Mouse (Mus musculus) heart, embryonic 12.5 days (tissue): ENCODE measurements around the gene Olfr923. TPM values are rescaled to one million over a fixed set of nuclear protein-coding genes. Genes with fewer than 3 reads are reported as not detected.
"Not testable (repeated sequence)": the region's sequence is repeated elsewhere in the genome, so short reads cannot be mapped to it uniquely, and the experiment has no call there.

Experiments
- ATAC-seq: fragments of 200-750 bp; cut with Nextera tagmentation; 2 replicates; pipeline ENCODE4 v1.8.0; 2017; ENCODE audit warnings: moderate TSS enrichment, moderate library complexity; ENCODE audit not compliant: insufficient number of reproducible peaks, low FRiP score
- H3K27ac ChIP-seq: fragments of 300-500 bp; sonication (generic); 2 replicates; pipeline ENCODE4 v1.5.1; 2016; ENCODE audit warnings: mild to moderate bottlenecking, moderate library complexity; ENCODE audit not compliant: poor library complexity, severe bottlenecking
- H3K27me3 ChIP-seq: fragments of 300-500 bp; sonication (generic); replicated peaks from 2 replicates; pipeline ENCODE4 v1.6.1; 2016; ENCODE audit warnings: mild to moderate bottlenecking, moderate library complexity
- H3K36me3 ChIP-seq: fragments of 300-500 bp; sonication (generic); 2 replicates; pipeline ENCODE4 v1.6.1; 2016; ENCODE audit warnings: mild to moderate bottlenecking, moderate library complexity
- H3K4me1 ChIP-seq: fragments of 300-500 bp; sonication (generic); replicated peaks from 2 replicates; pipeline ENCODE4 v1.6.1; 2016; ENCODE audit warnings: mild to moderate bottlenecking
- H3K4me2 ChIP-seq: fragments of 300-500 bp; sonication (generic); 2 replicates; pipeline ENCODE4 v1.6.1; 2016; ENCODE audit warnings: mild to moderate bottlenecking, moderate library complexity
- H3K4me3 ChIP-seq: fragments of 300-500 bp; sonication (generic); 2 replicates; pipeline ENCODE4 v1.5.1; 2016; ENCODE audit warnings: mild to moderate bottlenecking
- H3K9ac ChIP-seq: fragments of 300-500 bp; sonication (generic); 2 replicates; pipeline ENCODE4 v1.6.1; 2016; ENCODE audit warnings: mild to moderate bottlenecking, moderate library complexity
- H3K9me3 ChIP-seq: fragments of 300-500 bp; sonication (generic); replicated peaks from 2 replicates; pipeline ENCODE4 v1.6.1; 2016; ENCODE audit warnings: mild to moderate bottlenecking, moderate library complexity
- WGBS: fragments of 180-500 bp; shearing (Covaris S2); methylation state at CpG from one replicate; pipeline ENCODE4 v1.1.7; 2016; 5-methylcytosine and 5-hydroxymethylcytosine counted together
- polyA plus RNA-seq: library from polyadenylated mRNA; unstranded; fragments of >200 nt; fragmentation: Nextera tagmentation; extraction: Ambion mirVana; gene quantifications from 2 replicates; pipeline ENCODE4 v1.2.1, GENCODE M21; 2016

Gene Olfr923
- polyA plus RNA-seq, result not detected in 2 replicates

DNA sequence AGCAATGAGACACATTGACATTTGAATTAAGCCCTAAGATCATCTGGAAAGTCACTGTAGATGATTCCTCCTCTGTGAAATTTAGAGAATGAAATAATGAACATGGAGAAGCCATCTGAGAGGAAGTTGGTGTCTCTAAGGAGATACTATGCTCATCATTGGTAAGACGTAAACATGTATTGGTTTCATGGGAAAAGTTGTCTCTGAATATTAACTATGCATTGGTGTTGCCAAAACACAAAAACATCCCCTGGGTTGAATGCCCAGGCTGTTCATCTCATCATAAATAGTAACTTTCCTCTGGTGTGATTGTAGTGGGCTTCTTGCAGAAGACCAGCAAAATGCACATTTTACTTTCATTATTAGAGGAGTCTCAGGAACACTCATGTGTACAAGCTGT is at the start of gene Olfr923:
Gene Olfr923 (plus strand): TSS at position 301 of the 400 bp plus-strand sequence.
- H3K27me3 ChIP-seq, result no peaks in the 10 kb centered on the region
- 78% methylated on average over 1 of the region's 1 CpGs for WGBS
- no peak within 1 kb of the TSS for H3K9ac ChIP-seq
- no peak within 1 kb of the TSS for H3K27ac ChIP-seq
- H3K4me1 ChIP-seq, result no peaks in the 10 kb centered on the region
- no peak within 1 kb of the TSS for H3K4me2 ChIP-seq
- no peak for ATAC-seq
- no peaks in the 10 kb centered on the region for H3K9me3 ChIP-seq
- H3K4me3 ChIP-seq, result no peak within 1 kb of the TSS
- no peaks in the 10 kb centered on the region for H3K36me3 ChIP-seq

DNA sequence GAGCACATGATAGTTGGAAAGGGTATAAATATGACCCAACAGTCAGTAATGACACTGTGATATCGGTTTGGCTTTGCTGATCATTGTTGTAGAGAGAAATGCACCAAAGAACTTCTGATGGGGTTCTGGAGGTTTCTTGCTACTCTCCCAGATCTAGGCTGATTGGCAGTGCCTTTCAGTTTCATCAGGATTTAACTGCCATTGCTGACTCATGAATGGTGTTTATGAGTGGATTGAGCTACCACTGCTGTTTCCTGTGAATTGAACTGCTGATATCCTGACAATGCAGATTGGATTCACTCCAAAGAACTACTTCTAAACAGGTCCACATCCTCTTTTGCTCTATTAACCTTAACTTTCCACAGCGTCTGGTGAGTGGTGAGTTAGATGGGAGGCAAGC is 33.7 kb upstream of the Olfr923 start:
- no peak for ATAC-seq
- H3K4me1 ChIP-seq, result no peaks in the 10 kb centered on the region
- no peak overlapping the region for H3K4me2 ChIP-seq
- H3K27ac ChIP-seq, result no peak overlapping the region
- no peaks in the 10 kb centered on the region for H3K36me3 ChIP-seq
- H3K9me3 ChIP-seq, result no peaks in the 10 kb centered on the region
- H3K4me3 ChIP-seq, result no peak overlapping the region
- 81% methylated on average over 2 of the region's 2 CpGs for WGBS
- no peak overlapping the region for H3K9ac ChIP-seq
- H3K27me3 ChIP-seq, result no peaks in the 10 kb centered on the region

DNA sequence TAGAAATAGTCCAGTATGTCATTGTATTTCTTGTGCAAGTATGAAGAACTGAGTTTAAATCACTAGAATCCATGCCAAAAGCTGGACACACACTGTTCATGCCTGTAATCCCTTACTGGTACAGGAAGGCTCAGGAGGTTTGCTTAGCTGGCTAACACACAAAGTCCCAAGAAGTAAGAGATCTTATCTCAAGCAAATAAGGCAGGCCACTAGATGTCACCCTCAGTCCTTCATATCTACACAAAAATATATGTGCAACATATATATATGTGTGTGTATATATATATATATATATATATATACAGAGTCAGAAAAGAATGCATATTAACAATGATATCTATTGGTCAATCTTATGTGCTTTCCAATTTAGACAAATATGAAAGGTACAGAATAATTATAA is 20.6 kb upstream of the Olfr923 start:
- no peaks in the 10 kb centered on the region for H3K4me1 ChIP-seq
- H3K27me3 ChIP-seq, result no peaks in the 10 kb centered on the region

DNA sequence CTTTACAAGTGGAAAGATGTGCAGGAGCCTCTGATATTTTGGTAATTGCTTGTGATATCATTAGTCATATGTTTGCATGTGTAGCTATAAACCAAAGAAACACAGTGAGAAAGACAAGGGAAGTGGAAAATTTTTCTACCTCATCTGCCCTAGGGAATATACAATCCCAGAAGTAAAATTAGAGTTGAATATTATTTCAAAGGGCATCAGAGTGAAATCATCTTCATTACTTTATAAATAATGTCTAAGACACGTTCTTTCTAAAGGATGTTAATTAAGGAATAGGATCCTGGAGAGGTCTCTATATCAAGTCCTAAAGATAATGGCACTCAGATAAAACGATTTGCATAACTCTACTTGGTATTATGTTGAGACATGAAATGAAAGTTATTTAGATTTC is 12.0 kb upstream of the Olfr923 start, which contains the start of gene Olfr922:
Gene Olfr922 (plus strand): TSS at position 301 of the 400 bp plus-strand sequence.
- Histone ChIP-seq H3K9me3 (no peaks in the 10 kb centered on the region), H3K27ac (no peak within 1 kb of the TSS), H3K4me2 (no peak within 1 kb of the TSS), H3K4me3 (no peak within 1 kb of the TSS), H3K27me3 (no peaks in the 10 kb centered on the region), H3K36me3 (no peaks in the 10 kb centered on the region), H3K4me1 (no peaks in the 10 kb centered on the region), H3K9ac (no peak within 1 kb of the TSS)
- WGBS, result 62% methylated on average over 2 of the region's 2 CpGs
- ATAC-seq, result no peak

More for the DNA sequence above, 20.6 kb upstream of the Olfr923 start:
- no peak for ATAC-seq
- Histone ChIP-seq H3K4me3 (no peak overlapping the region), H3K4me2 (no peak overlapping the region), H3K9ac (no peak overlapping the region), H3K36me3 (no peaks in the 10 kb centered on the region), H3K27ac (no peak overlapping the region), H3K9me3 (no peaks in the 10 kb centered on the region)

DNA sequence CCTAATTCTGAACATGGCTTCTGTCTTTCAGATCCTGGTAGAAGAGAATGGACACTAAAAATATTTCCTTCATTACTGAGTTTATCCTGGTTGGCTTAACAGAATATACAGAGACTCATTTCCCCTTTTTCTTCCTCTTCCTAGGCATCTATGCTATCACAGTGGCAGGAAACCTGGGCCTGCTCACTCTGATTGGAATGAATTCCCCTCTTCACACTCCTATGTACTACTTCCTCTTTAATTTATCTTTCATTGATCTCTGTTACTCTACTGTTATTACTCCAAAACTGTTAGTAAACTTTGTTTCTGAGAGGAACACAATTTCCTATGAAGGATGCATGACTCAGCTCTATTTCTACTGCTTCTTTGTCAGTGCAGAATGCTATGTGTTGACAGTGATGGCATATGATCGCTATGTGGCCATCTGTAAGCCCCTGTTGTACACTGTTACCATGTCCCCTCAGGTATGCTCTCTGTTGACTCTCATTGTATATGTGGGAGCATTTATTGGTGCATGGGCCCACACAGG is 10.8 kb upstream of the Olfr923 start:
- WGBS, result 81% methylated on average over 1 of the region's 1 CpGs
- Histone ChIP-seq H3K9me3 (no peaks in the 10 kb centered on the region), H3K9ac (no peak overlapping the region), H3K4me2 (no peak overlapping the region), H3K4me1 (no peaks in the 10 kb centered on the region), H3K27ac (no peak overlapping the region), H3K4me3 (no peak overlapping the region), H3K27me3 (no peaks in the 10 kb centered on the region), H3K36me3 (no peaks in the 10 kb centered on the region)
- no peak for ATAC-seq

DNA sequence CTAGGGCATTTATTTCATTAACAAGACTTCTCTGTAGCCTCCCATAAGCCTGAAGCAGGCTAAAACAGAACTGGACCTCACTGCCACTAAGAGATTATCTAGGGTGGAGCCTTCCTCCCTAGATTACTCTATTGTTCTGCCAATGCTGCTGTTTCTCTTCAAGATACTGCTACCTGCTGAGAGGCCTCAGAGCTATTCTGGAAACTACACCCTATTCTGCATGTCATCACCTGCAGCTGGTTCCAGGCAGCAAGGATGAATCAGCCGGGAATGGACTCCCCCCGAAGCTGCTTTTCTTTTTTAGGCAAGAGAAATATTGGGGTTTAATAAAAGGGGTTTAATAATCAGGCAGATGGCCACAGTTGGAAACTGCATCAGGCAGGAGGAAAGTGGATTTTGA is 6.7 kb downstream of the Olfr923 start:
- H3K36me3 ChIP-seq, result no peaks in the 10 kb centered on the region
- peaks cover 5% of the 10 kb centered on the region for H3K4me1 ChIP-seq
- ATAC-seq, result 0 out of 2 replicates have a peak, but pooled peaks have one; percentile 36
- no peak overlapping the region for H3K9ac ChIP-seq
- H3K27ac ChIP-seq, result no peak overlapping the region
- no peaks in the 10 kb centered on the region for H3K27me3 ChIP-seq
- 23% methylated on average over 2 of the region's 2 CpGs for WGBS
- peak overlapping the region; percentile 33 for H3K4me2 ChIP-seq
- no peak overlapping the region for H3K4me3 ChIP-seq
- no peaks in the 10 kb centered on the region for H3K9me3 ChIP-seq

DNA sequence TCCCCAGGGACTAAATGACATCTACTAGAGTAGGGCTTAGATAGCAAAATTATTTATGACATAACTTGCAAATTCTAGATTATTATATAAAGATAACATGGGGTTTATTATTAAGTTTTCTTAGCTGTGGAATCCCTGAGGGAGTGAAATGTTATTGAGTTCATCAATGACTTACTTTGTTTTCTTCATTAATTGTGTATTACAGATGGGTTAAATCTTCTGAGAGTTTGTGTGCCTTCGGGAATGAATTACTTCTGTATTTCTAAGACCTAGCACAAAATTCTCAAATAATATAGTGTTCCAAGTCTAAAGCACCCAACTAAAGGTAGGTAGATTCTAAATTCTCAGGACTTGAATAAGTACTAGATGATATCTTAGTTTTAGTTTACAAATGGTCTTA is 17.8 kb downstream of the Olfr923 start, which contains the start of gene Olfr924:
Gene Olfr924 (plus strand): TSS at position 301 of the 400 bp plus-strand sequence.
- Histone ChIP-seq H3K36me3 (no peaks in the 10 kb centered on the region), H3K27me3 (no peaks in the 10 kb centered on the region), H3K9me3 (no peaks in the 10 kb centered on the region), H3K9ac (no peak within 1 kb of the TSS), H3K4me3 (no peak within 1 kb of the TSS), H3K4me1 (no peaks in the 10 kb centered on the region), H3K4me2 (no peak within 1 kb of the TSS), H3K27ac (no peak within 1 kb of the TSS)
- WGBS, result 72% methylated on average over 1 of the region's 1 CpGs
- no peak for ATAC-seq

DNA sequence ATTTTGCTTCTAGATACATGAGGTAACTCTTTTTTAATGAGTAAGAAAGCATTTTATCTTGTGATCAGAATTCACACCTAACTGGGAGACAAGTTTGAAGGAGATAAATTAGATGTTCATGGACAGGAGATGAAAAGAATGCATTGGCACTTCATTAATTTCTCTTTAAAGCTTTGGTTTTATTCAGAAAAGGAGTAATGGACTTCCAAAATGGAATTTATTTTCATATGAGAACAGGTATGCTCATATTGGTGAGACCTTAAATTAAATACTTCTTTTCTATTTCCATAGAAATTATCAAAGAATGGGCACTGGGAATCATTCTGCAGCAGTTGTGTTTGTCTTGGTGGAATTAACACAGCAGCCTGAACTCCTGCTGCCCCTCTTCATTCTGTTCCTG is 28.4 kb downstream of the Olfr923 start, which contains the start of gene Olfr26:
Gene Olfr26 (plus strand): TSS at position 301 of the 400 bp plus-strand sequence.
- Histone ChIP-seq H3K4me3 (no peak within 1 kb of the TSS), H3K4me1 (no peaks in the 10 kb centered on the region), H3K36me3 (no peaks in the 10 kb centered on the region), H3K27ac (no peak within 1 kb of the TSS), H3K4me2 (no peak within 1 kb of the TSS), H3K9me3 (no peaks in the 10 kb centered on the region), H3K9ac (no peak within 1 kb of the TSS), H3K27me3 (no peaks in the 10 kb centered on the region)
- ATAC-seq, result no peak

DNA sequence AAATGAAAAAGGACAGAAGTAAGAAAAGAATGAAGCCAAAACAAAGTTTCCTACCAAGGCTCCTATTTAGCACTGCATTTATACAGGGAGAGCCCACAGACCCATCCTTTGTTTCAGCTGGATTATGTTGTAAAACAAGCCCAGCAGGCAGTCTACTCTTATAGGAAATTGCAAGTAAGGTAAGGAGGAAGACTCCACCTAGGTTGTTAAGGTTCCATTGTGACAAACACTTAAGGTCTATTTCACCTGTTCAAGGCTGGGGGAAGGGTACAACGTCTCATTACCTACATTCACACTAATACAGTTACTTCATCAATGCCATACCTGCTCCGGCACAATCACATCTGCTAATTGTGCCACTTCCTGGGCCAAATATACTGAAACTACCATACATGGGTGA is 48.5 kb downstream of the Olfr923 start:
- H3K4me2 ChIP-seq, result not testable (repeated sequence)

DNA sequence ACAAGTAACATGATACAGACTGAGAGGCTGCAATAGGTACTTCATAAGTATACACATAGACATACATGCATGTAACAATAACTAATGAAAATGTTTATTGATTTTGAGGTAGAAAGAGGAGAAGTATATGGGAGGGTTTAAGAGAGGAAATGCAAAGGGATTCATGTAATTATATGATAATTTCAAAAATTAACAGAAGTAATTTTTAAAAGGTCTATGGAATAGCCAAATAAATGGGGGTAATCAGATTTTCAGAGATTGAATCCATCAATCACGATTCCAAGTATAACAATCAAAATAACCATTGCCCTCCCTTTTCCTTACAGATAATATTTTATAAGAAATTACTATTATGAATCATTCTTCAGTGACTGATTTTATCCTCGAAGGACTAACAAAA is 50.5 kb downstream of the Olfr923 start, which contains the start of gene Olfr926:
Gene Olfr926 (plus strand): TSS at position 301 of the 400 bp plus-strand sequence.
- WGBS, result 80% methylated on average over 2 of the region's 2 CpGs
- H3K4me2 ChIP-seq, result no peak within 1 kb of the TSS
- H3K4me3 ChIP-seq, result no peak within 1 kb of the TSS
- no peak within 1 kb of the TSS for H3K9ac ChIP-seq
- H3K27ac ChIP-seq, result no peak within 1 kb of the TSS
- H3K9me3 ChIP-seq, result peaks cover 11% of the 10 kb centered on the region
- H3K27me3 ChIP-seq, result no peaks in the 10 kb centered on the region
- H3K36me3 ChIP-seq, result no peaks in the 10 kb centered on the region
- no peak for ATAC-seq
- H3K4me1 ChIP-seq, result no peaks in the 10 kb centered on the region

More for the DNA sequence above, 48.5 kb downstream of the Olfr923 start:
- H3K4me1 ChIP-seq, H3K36me3 ChIP-seq, H3K9me3 ChIP-seq, ATAC-seq, H3K9ac ChIP-seq, H3K27ac ChIP-seq, H3K27me3 ChIP-seq, H3K4me3 ChIP-seq: not testable (repeated sequence)
- 52% methylated on average over 2 of the region's 2 CpGs for WGBS
